Mouse (Mus musculus) MEL (cell line): ENCODE data around the gene Susd4.

Experiments used
- CHD1 ChIP-seq: IDR thresholded peaks from 2 replicates; pipeline ENCODE4 v1.6.1; 2012; ENCODE audit warnings: low read depth, mild to moderate bottlenecking, inconsistent platforms, low read length, improper control_type of control experiment
- CTCF ChIP-seq, 3 experiments: IDR thresholded peaks in 2 of 3; conservative IDR thresholded peaks in 1 of 3; 2 replicates each; pipeline ENCODE4 v1.5.1; 2011 to 2012; ENCODE audit warnings: low read length in 3 of 3, low read depth in 2 of 3, mild to moderate bottlenecking in 2 of 3, improper control_type of control experiment in 1 of 3, inconsistent platforms in 1 of 3, mixed read lengths in 1 of 3, moderate library complexity in 1 of 3; ENCODE audit not compliant: control insufficient read depth in 1 of 3, insufficient read depth in 1 of 3, poor library complexity in 1 of 3, severe bottlenecking in 1 of 3
- GATA1 ChIP-seq: IDR thresholded peaks from 2 replicates; pipeline ENCODE4 v1.6.1; 2011; ENCODE audit warnings: low read depth, low read length, improper control_type of control experiment
- MAFK ChIP-seq: IDR thresholded peaks from 2 replicates; pipeline ENCODE4 v1.6.1; 2011; ENCODE audit warnings: low read depth, mild to moderate bottlenecking, low read length, improper control_type of control experiment, borderline replicate concordance
- MAX ChIP-seq: IDR thresholded peaks from 2 replicates; pipeline ENCODE4 v1.6.1; 2011; ENCODE audit warnings: low read length, improper control_type of control experiment
- POLR2A ChIP-seq, 2 experiments: IDR thresholded peaks; 2 replicates each; pipeline ENCODE4 v1.6.1; 2011 to 2012; ENCODE audit warnings: low read length in 2 of 2, mild to moderate bottlenecking in 2 of 2, control low read depth in 1 of 2, improper control_type of control experiment in 1 of 2, low read depth in 1 of 2, moderate library complexity in 1 of 2; ENCODE audit not compliant: control insufficient read depth in 1 of 2, insufficient read depth in 1 of 2, poor library complexity in 1 of 2
- SMC3 ChIP-seq: IDR thresholded peaks from 2 replicates; pipeline ENCODE4 v1.6.1; 2011; ENCODE audit warnings: low read depth, low read length, improper control_type of control experiment
- TAL1 ChIP-seq: IDR thresholded peaks from 2 replicates; pipeline ENCODE4 v1.6.1; 2012; ENCODE audit warnings: mild to moderate bottlenecking, inconsistent platforms, low read length, moderate library complexity, mixed read lengths
- TBP ChIP-seq: IDR thresholded peaks from 2 replicates; pipeline ENCODE4 v1.8.0; 2011; ENCODE audit warnings: low read depth, low read length, improper control_type of control experiment
- UBTF ChIP-seq: IDR thresholded peaks from 2 replicates; pipeline ENCODE4 v1.6.1; 2012; ENCODE audit warnings: low read depth, mild to moderate bottlenecking, inconsistent platforms, low read length, improper control_type of control experiment, moderate library complexity, borderline replicate concordance; ENCODE audit not compliant: insufficient read depth
- USF1 ChIP-seq: IDR thresholded peaks from 2 replicates; pipeline ENCODE4 v1.6.1; 2014; ENCODE audit warnings: low read depth, mild to moderate bottlenecking, inconsistent platforms, low read length, improper control_type of control experiment, moderate library complexity
- ZC3H11A ChIP-seq: IDR thresholded peaks from 2 replicates; pipeline ENCODE4 v1.6.1; 2012; ENCODE audit warnings: low read depth, mild to moderate bottlenecking, inconsistent platforms, low read length, improper control_type of control experiment

DNA sequence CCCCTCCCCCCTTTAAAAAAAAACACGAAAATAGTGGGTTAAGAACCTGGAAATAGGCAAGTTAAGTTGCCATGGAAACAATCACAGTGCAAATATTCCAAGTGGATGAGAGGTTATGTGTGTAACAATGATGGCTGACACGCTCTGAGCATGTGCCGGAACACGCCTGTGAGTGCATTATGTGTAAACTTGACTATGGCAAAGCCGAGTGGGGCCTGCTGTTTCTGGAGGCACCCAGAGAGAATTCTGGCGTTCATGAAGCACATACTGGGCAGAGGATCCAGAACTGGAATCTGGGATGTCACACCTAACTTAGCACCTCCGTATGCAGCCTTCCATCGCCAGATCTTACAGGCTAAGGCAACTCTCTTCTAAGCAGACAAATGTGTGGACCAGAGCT lies 10.0 kb upstream of the Susd4 start:
- TF ChIP-seq CTCF (IDR thresholded peaks at IDR 0.05 in 2 of 3, conservative IDR thresholded peaks at IDR 0.05 in 1 of 3; ENCODE audit: control insufficient read depth in 1 of 3, insufficient read depth in 1 of 3, low read depth in 2 of 3, low read length in 3 of 3, poor library complexity in 1 of 3, severe bottlenecking in 1 of 3) (no peak), UBTF (no peak), POLR2A (IDR thresholded peaks at IDR 0.05; ENCODE audit: control insufficient read depth in 1 of 2, insufficient read depth in 1 of 2, low read depth in 1 of 2, low read length in 2 of 2, poor library complexity in 1 of 2) (no peak), CHD1 (no peak), ZC3H11A (no peak), TAL1 (no peak), USF1 (no peak), TBP (no peak), GATA1 (no peak), SMC3 (no peak), MAX (no peak), MAFK (no peak)
